In the genomic region with DNA sequence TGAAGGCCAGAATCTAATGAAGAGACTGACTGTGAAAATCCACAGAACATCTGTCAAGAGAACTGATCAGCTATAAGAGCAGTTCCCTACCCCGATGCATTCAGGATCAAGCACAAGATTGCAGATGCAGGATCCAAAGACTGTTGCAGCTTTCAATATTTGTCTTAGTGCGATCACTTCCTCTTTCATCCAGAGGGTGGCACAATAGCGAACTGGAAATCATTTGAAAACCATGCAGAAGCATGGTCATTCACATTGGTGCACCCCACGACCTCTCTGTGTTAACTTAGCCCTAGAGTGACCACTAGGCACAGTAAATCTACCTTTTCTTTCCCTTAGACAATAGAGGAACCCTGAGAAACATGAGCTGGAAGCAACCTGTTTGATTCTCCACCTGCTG, we compare ENCODE assay signal across 10 mouse cellular contexts.
DNase-seq lines count a peak whose midpoint lies in the region.
"Had no signal": no experiment of that assay in that cellular context is flagged by ENCODE, and none has a peak within 500 bp of the region (broad histone marks: within the 10 kb centered on the region; RNA-seq: fewer than 3 reads in every experiment).

No protein-coding gene starts in this region.

- DNase-seq in cerebellum, postnatal 14 days, result peak; percentile 25 to 37
- no peak for DNase-seq in cerebellum, adult 8-10 months
- peak; percentile 10 for DNase-seq in kidney, postnatal 10 days
- no peak for DNase-seq in kidney, adult 11 months
- DNase-seq in 416B (ENCODE audit: low read depth), result peak; percentile 2
- peak; percentile 29 for DNase-seq in embryo, embryonic 11 days
- no peak for DNase-seq in ovary, postnatal 10 days (ENCODE audit: low spot score)
- no peak for DNase-seq in spleen, postnatal 36 days (ENCODE audit: low spot score in 2 of 2)
- DNase-seq: adrenal gland, adult 2 months; liver, embryonic 13.5 days had no signal

Comparison
In these comparisons a context has a peak if more than half of its experiments do, and no peak if none do; other contexts are left out.
1. DNase-seq: peak in cerebellum, postnatal 14 days (2 of 2), kidney, postnatal 10 days (single experiment), 416B (single experiment) and embryo, embryonic 11 days (single experiment); none in cerebellum, adult 8-10 months (single experiment), kidney, adult 11 months (single experiment), ovary, postnatal 10 days (single experiment) and spleen, postnatal 36 days (0 of 2).